Mouse (Mus musculus) intestine, embryonic 16.5 days (tissue): ENCODE data around the gene Tnik. TPM values are rescaled to one million over a fixed set of nuclear protein-coding genes. Genes with fewer than 3 reads are reported as not detected.

Source experiments
- ATAC-seq: fragments of 200-750 bp; cut with Nextera tagmentation; 2 replicates; pipeline ENCODE4 v1.8.0; 2017; ENCODE audit warnings: moderate TSS enrichment, moderate library complexity
- H3K27ac ChIP-seq: fragments of 300-500 bp; sonication (generic); 2 replicates; pipeline ENCODE4 v1.5.1; 2014; ENCODE audit warnings: mild to moderate bottlenecking, low read length
- H3K27me3 ChIP-seq: fragments of 300-500 bp; sonication (generic); replicated peaks from 2 replicates; pipeline ENCODE4 v1.6.1; 2014; ENCODE audit warnings: low read length, control low read depth, mixed read lengths; ENCODE audit not compliant: control insufficient read depth, insufficient read depth
- H3K36me3 ChIP-seq: fragments of 300-500 bp; sonication (generic); 2 replicates; pipeline ENCODE4 v1.6.1; 2014; ENCODE audit warnings: low read length, control low read depth; ENCODE audit not compliant: control insufficient read depth, insufficient read depth
- H3K4me1 ChIP-seq: fragments of 300-500 bp; sonication (generic); 2 replicates; pipeline ENCODE4 v1.6.1; 2014; ENCODE audit warnings: low read length, control low read depth, mixed read lengths; ENCODE audit not compliant: control insufficient read depth, insufficient read depth
- H3K4me2 ChIP-seq: fragments of 300-500 bp; sonication (generic); 2 replicates; pipeline ENCODE4 v1.6.1; 2014; ENCODE audit warnings: low read depth, low read length, control low read depth
- H3K4me3 ChIP-seq: fragments of 300-500 bp; sonication (generic); 2 replicates; pipeline ENCODE4 v1.5.1; 2014; ENCODE audit warnings: mild to moderate bottlenecking, low read length
- H3K9ac ChIP-seq: fragments of 300-500 bp; sonication (generic); 2 replicates; pipeline ENCODE4 v1.6.1; 2014; ENCODE audit warnings: low read depth, low read length
- H3K9me3 ChIP-seq: fragments of 300-500 bp; sonication (generic); 2 replicates; pipeline ENCODE4 v1.6.1; 2016; ENCODE audit warnings: low read length, control low read depth; ENCODE audit not compliant: control insufficient read depth
- WGBS: fragments of 180-500 bp; shearing (Covaris S2); extraction: QIAGEN DNeasy Blood & Tissue Kit; methylation state at CpG from one replicate; pipeline ENCODE4 v1.1.7; 2014; 5-methylcytosine and 5-hydroxymethylcytosine counted together
- polyA plus RNA-seq: library from polyadenylated mRNA; unstranded; fragments of >200 nt; fragmentation: Nextera tagmentation; extraction: Ambion mirVana; gene quantifications from 2 replicates; pipeline ENCODE4 v1.2.1, GENCODE M21; 2015

Tnik gene
- polyA plus RNA-seq, 1 experiment from 2014 or later: 12.5 TPM

- Histone ChIP-seq H3K4me1 (peaks cover 10% of the 10 kb centered on the region), H3K4me2 (peak overlapping the region; percentile 82), H3K9ac (peak overlapping the region; percentile 94), H3K9me3 (no peaks in the 10 kb centered on the region), H3K27me3 (no peaks in the 10 kb centered on the region), H3K4me3 (peak overlapping the region; percentile 84), H3K27ac (peak overlapping the region; percentile 88), H3K36me3 (no peaks in the 10 kb centered on the region)
- ATAC-seq: peak; percentile 78
- under 1% methylated on average over 33 of the region's 33 CpGs for WGBS
Measured at GRCm38 (mm10) chr3:28262371-28263001, 528 bp upstream of the Tnik start.

- WGBS: 7% methylated on average over 26 of the region's 26 CpGs
Measured at GRCm38 (mm10) chr3:28263948-28264840, 1.2 kb downstream of the Tnik start.

GRCm38 (mm10) chr3:28264841-28265150 is 1.8 kb downstream of the Tnik start:
- H3K27ac ChIP-seq: no peak overlapping the region
- ATAC-seq: no peak
- H3K9me3 ChIP-seq: no peaks in the 10 kb centered on the region
- peak overlapping the region; percentile 84 for H3K4me3 ChIP-seq
- H3K4me2 ChIP-seq: peak overlapping the region; percentile 82
- peaks cover 10% of the 10 kb centered on the region for H3K4me1 ChIP-seq
- no peaks in the 10 kb centered on the region for H3K27me3 ChIP-seq
- 59% methylated on average over 5 of the region's 5 CpGs for WGBS
- no peaks in the 10 kb centered on the region for H3K36me3 ChIP-seq
- H3K9ac ChIP-seq: peak overlapping the region; percentile 94

More at GRCm38 (mm10) chr3:28263948-28264840, 1.2 kb downstream of the Tnik start:
- Histone ChIP-seq H3K27me3 (no peaks in the 10 kb centered on the region), H3K27ac (peak overlapping the region; percentile 88), H3K4me1 (peaks cover 10% of the 10 kb centered on the region), H3K9ac (peak overlapping the region; percentile 94), H3K9me3 (no peaks in the 10 kb centered on the region), H3K36me3 (no peaks in the 10 kb centered on the region), H3K4me2 (peak overlapping the region; percentile 82), H3K4me3 (peak overlapping the region; percentile 84)
- ATAC-seq: peak; percentile 65

- Histone ChIP-seq H3K27me3 (no peaks in the 10 kb centered on the region), H3K27ac (no peak overlapping the region), H3K4me1 (peaks cover 10% of the 10 kb centered on the region), H3K36me3 (no peaks in the 10 kb centered on the region), H3K9me3 (no peaks in the 10 kb centered on the region), H3K4me3 (peak overlapping the region; percentile 84), H3K4me2 (peak overlapping the region; percentile 82), H3K9ac (peak overlapping the region; percentile 94)
- 47% methylated on average over 4 of the region's 4 CpGs for whole genome bisulfite sequencing
- no peak for ATAC-seq
Measured at GRCm38 (mm10) chr3:28265183-28265582, 2.2 kb downstream of the Tnik start.

- no peak overlapping the region for H3K4me3 ChIP-seq
- WGBS: 75% methylated on average over 5 of the region's 5 CpGs
- H3K9ac ChIP-seq: no peak overlapping the region
- H3K9me3 ChIP-seq: no peaks in the 10 kb centered on the region
- no peaks in the 10 kb centered on the region for H3K36me3 ChIP-seq
- H3K27ac ChIP-seq: no peak overlapping the region
- no peak overlapping the region for H3K4me2 ChIP-seq
- no peak for ATAC-seq
- no peaks in the 10 kb centered on the region for H3K27me3 ChIP-seq
- H3K4me1 ChIP-seq: peaks cover 10% of the 10 kb centered on the region
Measured at GRCm38 (mm10) chr3:28265656-28266055, 2.6 kb downstream of the Tnik start.

GRCm38 (mm10) chr3:28267211-28267610 is 4.2 kb downstream of the Tnik start:
- H3K27me3 ChIP-seq: no peaks in the 10 kb centered on the region
- H3K36me3 ChIP-seq: no peaks in the 10 kb centered on the region
- 77% methylated on average over 7 of the region's 7 CpGs for WGBS
- ATAC-seq: no peak
- H3K9ac ChIP-seq: no peak overlapping the region
- H3K27ac ChIP-seq: no peak overlapping the region
- H3K9me3 ChIP-seq: no peaks in the 10 kb centered on the region
- no peak overlapping the region for H3K4me3 ChIP-seq
- no peak overlapping the region for H3K4me2 ChIP-seq
- peaks cover 10% of the 10 kb centered on the region for H3K4me1 ChIP-seq

- Histone ChIP-seq H3K36me3 (no peaks in the 10 kb centered on the region), H3K27me3 (no peaks in the 10 kb centered on the region), H3K4me1 (peaks cover 7% of the 10 kb centered on the region), H3K4me3 (no peak overlapping the region), H3K9ac (no peak overlapping the region), H3K4me2 (no peak overlapping the region), H3K9me3 (no peaks in the 10 kb centered on the region), H3K27ac (no peak overlapping the region)
- 53% methylated on average over 2 of the region's 2 CpGs for WGBS
- ATAC-seq: no peak
Measured at GRCm38 (mm10) chr3:28269716-28270115, 6.7 kb downstream of the Tnik start.

- no peaks in the 10 kb centered on the region for H3K9me3 ChIP-seq
- H3K27me3 ChIP-seq: no peaks in the 10 kb centered on the region
- H3K9ac ChIP-seq: no peak overlapping the region
- no peak overlapping the region for H3K4me2 ChIP-seq
- ATAC-seq: no peak
- no peaks in the 10 kb centered on the region for H3K4me1 ChIP-seq
- no peak overlapping the region for H3K27ac ChIP-seq
- no peaks in the 10 kb centered on the region for H3K36me3 ChIP-seq
- no peak overlapping the region for H3K4me3 ChIP-seq
Measured at GRCm38 (mm10) chr3:28271884-28272283, 8.9 kb downstream of the Tnik start.

- Histone ChIP-seq H3K36me3 (no peaks in the 10 kb centered on the region), H3K9me3 (no peaks in the 10 kb centered on the region), H3K27ac (no peak overlapping the region), H3K27me3 (no peaks in the 10 kb centered on the region), H3K4me3 (no peak overlapping the region), H3K4me1 (no peaks in the 10 kb centered on the region), H3K4me2 (no peak overlapping the region), H3K9ac (no peak overlapping the region)
- ATAC-seq: no peak
- WGBS: 87% methylated on average over 4 of the region's 4 CpGs
Measured at GRCm38 (mm10) chr3:28274763-28275162, 11.7 kb downstream of the Tnik start.
